Mouse (Mus musculus): ENCODE measurements around the gene Hcfc1. TPM values are rescaled to one million over a fixed set of nuclear protein-coding genes. Genes with fewer than 3 reads are reported as not detected.
A peak's percentile ranks its signal among the peaks of the same experiment; 100 is the strongest.

Gene Hcfc1
- total and polyA plus RNA-seq, 2 experiments = 8.9 to 21.6 TPM

DNA sequence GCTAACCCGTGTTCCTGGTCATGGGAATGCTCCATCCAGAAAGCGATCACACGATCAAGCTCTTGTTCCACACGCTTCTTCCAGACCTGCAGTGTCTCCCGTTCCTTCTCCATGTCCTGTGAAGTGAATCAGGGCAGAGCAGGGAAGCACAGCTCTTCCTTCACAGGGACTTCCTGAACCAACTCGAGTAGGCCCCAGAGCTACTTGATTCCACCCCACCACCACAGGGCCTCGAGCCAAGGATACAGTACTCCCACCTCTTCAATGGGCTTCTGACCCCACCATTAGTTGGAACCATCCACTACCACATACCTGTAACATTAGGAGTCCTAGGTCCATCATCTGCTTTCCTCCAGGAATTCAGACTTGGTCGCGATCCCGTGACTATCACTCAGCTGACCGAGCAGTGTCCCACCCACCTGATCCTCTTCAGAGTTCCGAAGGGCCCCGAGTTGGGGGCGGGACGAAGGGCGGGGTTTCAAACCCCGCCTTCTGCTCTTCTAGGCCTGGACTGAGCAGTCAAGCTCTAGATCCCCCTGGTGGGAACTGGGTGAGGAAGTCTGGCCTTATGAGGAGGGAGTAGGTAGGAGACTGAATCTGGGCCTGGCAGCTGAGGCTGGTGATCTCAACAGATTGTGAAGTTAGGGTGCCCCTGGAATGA, 35.6 kb downstream of the Hcfc1 start, which contains the start of gene Renbp:
Renbp (minus strand) TSS at position 449 of the 661 bp plus-strand sequence.
- H3K79me2 ChIP-seq (ENCODE audit: control insufficient read depth, insufficient read depth, low read length) = no peaks in the 10 kb centered on the region
- H3K36me3 ChIP-seq (ENCODE audit: control insufficient read depth, insufficient read depth, low read length) = no peaks in the 10 kb centered on the region
- no peaks in the 10 kb centered on the region for H3K4me1 ChIP-seq (ENCODE audit: control insufficient read depth, insufficient read depth, low read length)
- H3K27ac ChIP-seq (replicated peaks; ENCODE audit: insufficient read depth, low read depth, low read length) = 0 out of 2 replicates have a peak within 1 kb of the TSS, but pooled peaks have one; percentile 33
- 31% methylated on average over 17 of the region's 17 CpGs for WGBS
- TF ChIP-seq POLR2A (IDR thresholded peaks at IDR 0.05; ENCODE audit: extremely low read depth, insufficient read depth, low read length) = no peak
- TF ChIP-seq CTCF (IDR thresholded peaks at IDR 0.05; ENCODE audit: low read depth, low read length) = no peak
- DNase-seq (ENCODE audit: extremely low read depth, low read depth, low spot score) = peak; percentile 30
- no peaks in the 10 kb centered on the region for H3K27me3 ChIP-seq (ENCODE audit: control insufficient read depth, insufficient read depth, low read length)
- H3K4me3 ChIP-seq (ENCODE audit: insufficient read depth, low read depth, low read length) = peak within 1 kb of the TSS; percentile 50
- H3K9ac ChIP-seq (ENCODE audit: low read depth, low read length) = peak within 1 kb of the TSS; percentile 58

GRCm38 (mm10) chrX:73922550-73922882, 43.6 kb downstream of the Hcfc1 start:
- Histone ChIP-seq H3K9ac (ENCODE audit: low read depth, low read length) (peak overlapping the region; percentile 63; the same call in 1 of the 2 replicates), H3K36me3 (ENCODE audit: control insufficient read depth, insufficient read depth, low read length) (peaks cover 7% of the 10 kb centered on the region; the same call in 1 of the 2 replicates), H3K27ac (replicated peaks; ENCODE audit: insufficient read depth, low read depth, low read length) (no peak overlapping the region), H3K27me3 (ENCODE audit: control insufficient read depth, insufficient read depth, low read length) (no peaks in the 10 kb centered on the region), H3K4me1 (ENCODE audit: control insufficient read depth, insufficient read depth, low read length) (peaks cover 4% of the 10 kb centered on the region; the same call in 1 of the 2 replicates), H3K4me3 (ENCODE audit: insufficient read depth, low read depth, low read length) (peak overlapping the region; percentile 87; the same call in 1 of the 2 replicates), H3K79me2 (ENCODE audit: control insufficient read depth, insufficient read depth, low read length) (no peaks in the 10 kb centered on the region)
- no peak for DNase-seq (ENCODE audit: extremely low read depth, low read depth, low spot score)
- no peak for TF ChIP-seq CTCF (IDR thresholded peaks at IDR 0.05; ENCODE audit: low read depth, low read length)
- no peak for TF ChIP-seq POLR2A (IDR thresholded peaks at IDR 0.05; ENCODE audit: extremely low read depth, insufficient read depth, low read length)
- WGBS = 70% methylated on average over 8 of the region's 8 CpGs

GRCm38 (mm10) chrX:73921823-73922549, 44.2 kb downstream of the Hcfc1 start, which contains the start of the genes Arhgap4 and Naa10:
Arhgap4 (minus strand) TSS chrX:73921870.
Naa10 (minus strand) TSS chrX:73921944.
- no peak for TF ChIP-seq POLR2A (IDR thresholded peaks at IDR 0.05; ENCODE audit: extremely low read depth, insufficient read depth, low read length)
- TF ChIP-seq CTCF (IDR thresholded peaks at IDR 0.05; ENCODE audit: low read depth, low read length) = no peak
- Histone ChIP-seq H3K27ac (replicated peaks; ENCODE audit: insufficient read depth, low read depth, low read length) (peak within 1 kb of the TSS; percentile 55), H3K36me3 (ENCODE audit: control insufficient read depth, insufficient read depth, low read length) (peaks cover 7% of the 10 kb centered on the region; the same call in 1 of the 2 replicates), H3K4me3 (ENCODE audit: insufficient read depth, low read depth, low read length) (peak within 1 kb of the TSS; percentile 87), H3K27me3 (ENCODE audit: control insufficient read depth, insufficient read depth, low read length) (no peaks in the 10 kb centered on the region), H3K4me1 (ENCODE audit: control insufficient read depth, insufficient read depth, low read length) (peaks cover 4% of the 10 kb centered on the region; the same call in 1 of the 2 replicates), H3K9ac (ENCODE audit: low read depth, low read length) (peak within 1 kb of the TSS; percentile 80), H3K79me2 (ENCODE audit: control insufficient read depth, insufficient read depth, low read length) (no peaks in the 10 kb centered on the region)
- WGBS = under 1% methylated on average over 43 of the region's 43 CpGs
- DNase-seq (ENCODE audit: extremely low read depth, low read depth, low spot score) = peak; percentile 79

GRCm38 (mm10) chrX:73921285-73921822, 44.8 kb downstream of the Hcfc1 start:
- Histone ChIP-seq H3K4me3 (ENCODE audit: insufficient read depth, low read depth, low read length) (peak overlapping the region; percentile 87), H3K9ac (ENCODE audit: low read depth, low read length) (peak overlapping the region; percentile 80), H3K27ac (replicated peaks; ENCODE audit: insufficient read depth, low read depth, low read length) (peak overlapping the region; percentile 32), H3K27me3 (ENCODE audit: control insufficient read depth, insufficient read depth, low read length) (no peaks in the 10 kb centered on the region), H3K79me2 (ENCODE audit: control insufficient read depth, insufficient read depth, low read length) (no peaks in the 10 kb centered on the region), H3K4me1 (ENCODE audit: control insufficient read depth, insufficient read depth, low read length) (peaks cover 4% of the 10 kb centered on the region; the same call in 1 of the 2 replicates), H3K36me3 (ENCODE audit: control insufficient read depth, insufficient read depth, low read length) (peaks cover 7% of the 10 kb centered on the region; the same call in 1 of the 2 replicates)
- under 1% methylated on average over 34 of the region's 34 CpGs for WGBS
- TF ChIP-seq POLR2A (IDR thresholded peaks at IDR 0.05; ENCODE audit: extremely low read depth, insufficient read depth, low read length) (no peak), CTCF (IDR thresholded peaks at IDR 0.05; ENCODE audit: low read depth, low read length) (no peak)
- no peak for DNase-seq (ENCODE audit: extremely low read depth, low read depth, low spot score)

DNA sequence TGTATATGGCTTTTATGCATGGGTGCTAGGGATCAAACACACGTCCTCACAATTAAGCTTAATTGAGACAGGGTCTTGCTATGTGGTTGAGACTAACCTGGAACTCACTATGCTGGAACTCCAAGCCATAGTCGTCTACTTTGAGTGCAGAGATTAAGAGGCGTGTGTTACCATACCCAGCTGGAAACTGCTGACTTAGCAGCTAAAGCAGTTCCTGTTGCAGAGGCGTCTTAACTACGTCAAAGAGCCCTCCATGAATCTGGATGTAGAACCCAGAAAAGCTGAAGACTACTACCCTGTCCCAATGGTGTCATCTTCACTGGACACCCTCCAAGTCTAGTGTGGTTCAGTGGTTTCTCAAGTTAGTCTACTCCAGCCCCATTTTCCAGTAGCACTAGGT, 47.5 kb downstream of the Hcfc1 start:
- 84% methylated on average over 5 of the region's 5 CpGs for WGBS
- no peak for DNase-seq (ENCODE audit: extremely low read depth, low read depth, low spot score)
- H3K27me3 ChIP-seq (ENCODE audit: control insufficient read depth, insufficient read depth, low read length) = no peaks in the 10 kb centered on the region
- H3K27ac ChIP-seq (replicated peaks; ENCODE audit: insufficient read depth, low read depth, low read length) = no peak overlapping the region
- H3K9ac ChIP-seq (ENCODE audit: low read depth, low read length) = no peak overlapping the region
- TF ChIP-seq POLR2A (IDR thresholded peaks at IDR 0.05; ENCODE audit: extremely low read depth, insufficient read depth, low read length) (no peak), CTCF (IDR thresholded peaks at IDR 0.05; ENCODE audit: low read depth, low read length) (no peak)
- no peak overlapping the region for H3K4me3 ChIP-seq (ENCODE audit: insufficient read depth, low read depth, low read length)
- H3K79me2 ChIP-seq (ENCODE audit: control insufficient read depth, insufficient read depth, low read length) = no peaks in the 10 kb centered on the region
- H3K4me1 ChIP-seq (ENCODE audit: control insufficient read depth, insufficient read depth, low read length) = peaks cover 9% of the 10 kb centered on the region
- peaks cover 7% of the 10 kb centered on the region; the same call in 1 of the 2 replicates for H3K36me3 ChIP-seq (ENCODE audit: control insufficient read depth, insufficient read depth, low read length)

Measured in liver, adult 2 months (tissue).